Mouse (Mus musculus): Measurements from ENCODE around the gene Slc36a1. TPM values are rescaled to one million over a fixed set of nuclear protein-coding genes. Genes with fewer than 3 reads are reported as not detected.

The Slc36a1 gene
- total and polyA plus RNA-seq, 3 experiments: 0.51 to 5.0 (median 2.5) TPM

- no peaks in the 10 kb centered on the region for H3K36me3 ChIP-seq (replicated peaks in 1 of 2; ENCODE audit: control insufficient read depth in 1 of 2, insufficient read depth in 1 of 2, low read length in 1 of 2)
- DNase-seq (ENCODE audit: extremely low read depth): no peak
- H3K4me2 ChIP-seq (ENCODE audit: insufficient read depth, low read depth, poor library complexity, severe bottlenecking): no peak overlapping the region
- in situ Hi-C loops (cut with MboI; ENCODE audit: low pct_ligation_motif_present, low pct_unique_long_range_greater_than_20kb, low sequenced_read_pairs) (no loop called here), dilution Hi-C loops (cut with MboI; ENCODE audit: extremely low pct_ligation_motif_present, extremely low pct_unique_long_range_greater_than_20kb, low sequenced_read_pairs) (no loop called here)
- no peaks in the 10 kb centered on the region for H3K79me2 ChIP-seq (replicated peaks; ENCODE audit: control insufficient read depth, extremely low read depth, insufficient read depth, poor library complexity, severe bottlenecking)
- no peaks in the 10 kb centered on the region for H3K9me3 ChIP-seq (replicated peaks; ENCODE audit: low read length)
- no peak overlapping the region for H3K27ac ChIP-seq (ENCODE audit: insufficient read depth, low read depth)
- peaks cover 41% of the 10 kb centered on the region for H3K27me3 ChIP-seq (replicated peaks)
- TF ChIP-seq POLR2AphosphoS2 (IDR thresholded peaks at IDR 0.05; ENCODE audit: low read depth, low read length) (no peak), POLR2A (IDR thresholded peaks at IDR 0.05; ENCODE audit: low read depth, low read length) (no peak), ELF1 (IDR thresholded peaks at IDR 0.05; ENCODE audit: low read depth, low read length) (no peak), MEF2A (IDR thresholded peaks at IDR 0.05; ENCODE audit: borderline replicate concordance, low read depth, low read length) (no peak), RAD21 (IDR thresholded peaks at IDR 0.05; ENCODE audit: low read depth, low read length) (no peak), SMC3 (IDR thresholded peaks at IDR 0.05; ENCODE audit: low read depth, low read length) (no peak), USF2 (conservative IDR thresholded peaks at IDR 0.05; ENCODE audit: low read depth, low read length) (no peak), CHD1 (IDR thresholded peaks at IDR 0.05; ENCODE audit: low read depth, low read length) (no peak), ZMIZ1 (IDR thresholded peaks at IDR 0.05; ENCODE audit: low read depth, low read length) (no peak), SIN3A (IDR thresholded peaks at IDR 0.05; ENCODE audit: low read length) (no peak)
- no peak overlapping the region for H3K9ac ChIP-seq (ENCODE audit: insufficient read depth, low read depth)
- H3K4me1 ChIP-seq (ENCODE audit: control insufficient read depth in 1 of 2, insufficient read depth in 2 of 2): peaks cover 0 to 6% of the 10 kb centered on the region in 2 experiments; a peak in 1 of 4 replicates
- H3K4me3 ChIP-seq (replicated peaks in 1 of 3; ENCODE audit: low read depth in 2 of 3, low read length in 2 of 3, poor library complexity in 1 of 3): no peak overlapping the region
These were observed 7.1 kb upstream of the Slc36a1 start for GRCm38 (mm10) chr11:55197086-55197485.

GRCm38 (mm10) chr11:55197740-55198510, 6.2 kb upstream of the Slc36a1 start:
- dilution Hi-C loops (cut with MboI; ENCODE audit: extremely low pct_ligation_motif_present, extremely low pct_unique_long_range_greater_than_20kb, low sequenced_read_pairs) (no loop called here), in situ Hi-C loops (cut with MboI; ENCODE audit: low pct_ligation_motif_present, low pct_unique_long_range_greater_than_20kb, low sequenced_read_pairs) (no loop called here)
- Histone ChIP-seq H3K27me3 (replicated peaks) (peaks cover 41% of the 10 kb centered on the region), H3K9ac (ENCODE audit: insufficient read depth, low read depth) (no peak overlapping the region), H3K79me2 (replicated peaks; ENCODE audit: control insufficient read depth, extremely low read depth, insufficient read depth, poor library complexity, severe bottlenecking) (no peaks in the 10 kb centered on the region), H3K27ac (ENCODE audit: insufficient read depth, low read depth) (no peak overlapping the region), H3K36me3 (replicated peaks in 1 of 2; ENCODE audit: control insufficient read depth in 1 of 2, insufficient read depth in 1 of 2, low read length in 1 of 2) (no peaks in the 10 kb centered on the region), H3K4me1 (ENCODE audit: control insufficient read depth in 1 of 2, insufficient read depth in 2 of 2) (peaks cover 0 to 6% of the 10 kb centered on the region in 2 experiments; a peak in 1 of 4 replicates), H3K9me3 (replicated peaks; ENCODE audit: low read length) (no peaks in the 10 kb centered on the region), H3K4me3 (replicated peaks in 1 of 3; ENCODE audit: low read depth in 2 of 3, low read length in 2 of 3, poor library complexity in 1 of 3) (no peak overlapping the region), H3K4me2 (ENCODE audit: insufficient read depth, low read depth, poor library complexity, severe bottlenecking) (no peak overlapping the region)
- peak; percentile 25 for DNase-seq (ENCODE audit: extremely low read depth)
- TF ChIP-seq IRF4 (IDR thresholded peaks at IDR 0.05; ENCODE audit: low read depth, low read length) (0 out of 2 replicates have a peak, but pooled peaks have one; percentile 13), ELF1 (IDR thresholded peaks at IDR 0.05; ENCODE audit: low read depth, low read length) (no peak)

GRCm38 (mm10) chr11:55204602-55205001, 452 bp downstream of the Slc36a1 start:
- Histone ChIP-seq H3K27ac (ENCODE audit: insufficient read depth, low read depth) (no peak overlapping the region), H3K4me2 (ENCODE audit: insufficient read depth, low read depth, poor library complexity, severe bottlenecking) (peak overlapping the region; percentile 39), H3K4me1 (ENCODE audit: control insufficient read depth in 1 of 2, insufficient read depth in 2 of 2) (peaks cover 3 to 13% of the 10 kb centered on the region in 2 experiments), H3K9me3 (replicated peaks; ENCODE audit: low read length) (no peaks in the 10 kb centered on the region), H3K9ac (ENCODE audit: insufficient read depth, low read depth) (peak overlapping the region; percentile 68), H3K79me2 (replicated peaks; ENCODE audit: control insufficient read depth, extremely low read depth, insufficient read depth, poor library complexity, severe bottlenecking) (no peaks in the 10 kb centered on the region), H3K27me3 (replicated peaks) (peaks cover 21% of the 10 kb centered on the region), H3K4me3 (replicated peaks in 1 of 3; ENCODE audit: low read depth in 2 of 3, low read length in 2 of 3, poor library complexity in 1 of 3) (peak overlapping the region; percentile 84 to 97 (median 93)), H3K36me3 (replicated peaks in 1 of 2; ENCODE audit: control insufficient read depth in 1 of 2, insufficient read depth in 1 of 2, low read length in 1 of 2) (peaks cover 0 to 1% of the 10 kb centered on the region in 2 experiments)
- TF ChIP-seq POLR2A (IDR thresholded peaks at IDR 0.05; ENCODE audit: low read depth, low read length) (no peak), MEF2A (IDR thresholded peaks at IDR 0.05; ENCODE audit: borderline replicate concordance, low read depth, low read length) (no peak), ZMIZ1 (IDR thresholded peaks at IDR 0.05; ENCODE audit: low read depth, low read length) (no peak), NRF1 (IDR thresholded peaks at IDR 0.05; ENCODE audit: low read depth, low read length) (no peak)
- in situ Hi-C loops (cut with MboI; ENCODE audit: low pct_ligation_motif_present, low pct_unique_long_range_greater_than_20kb, low sequenced_read_pairs) (loop anchor here (5.0 to 10.0 kb wide), 2 partner anchors 48 to 180 kb away; no protein-coding TSS in a partner anchor), dilution Hi-C loops (cut with MboI; ENCODE audit: extremely low pct_ligation_motif_present, extremely low pct_unique_long_range_greater_than_20kb, low sequenced_read_pairs) (no loop called here)
- no peak for DNase-seq (ENCODE audit: extremely low read depth)
